Mouse (Mus musculus) liver, embryonic 14.5 days (tissue): ENCODE results near the gene Gm17267. TPM values are rescaled to one million over a fixed set of nuclear protein-coding genes. Genes with fewer than 3 reads are reported as not detected.
"Not testable (repeated sequence)": the region's sequence is repeated elsewhere in the genome, so short reads cannot be mapped to it uniquely, and the experiment has no call there.

Experiments used
- ATAC-seq: fragments of 200-750 bp; cut with Nextera tagmentation; 2 replicates; pipeline ENCODE4 v1.8.0; 2017; ENCODE audit warnings: moderate number of reproducible peaks, mild to moderate bottlenecking, moderate library complexity; ENCODE audit not compliant: insufficient read depth
- DNase-seq, 3 experiments: peaks; one replicate each; pipeline ENCODE4 v3.0.0-alpha.2; 2012 to 2013; ENCODE audit warnings: low read depth in 3 of 3, low spot score in 3 of 3
- H3K27ac ChIP-seq: fragments of 300-500 bp; sonication (generic); 2 replicates; pipeline ENCODE4 v1.5.1; 2014; ENCODE audit warnings: moderate library complexity, mild to moderate bottlenecking, control low read depth, inconsistent platforms
- H3K27me3 ChIP-seq: fragments of 300-500 bp; sonication (generic); 2 replicates; pipeline ENCODE4 v1.6.1; 2014; ENCODE audit warnings: mild to moderate bottlenecking, low read length, moderate library complexity; ENCODE audit not compliant: control insufficient read depth, insufficient read depth
- H3K36me3 ChIP-seq: fragments of 300-500 bp; sonication (generic); replicated peaks from 2 replicates; pipeline ENCODE4 v1.6.1; 2014; ENCODE audit warnings: low read depth; ENCODE audit not compliant: control insufficient read depth, insufficient read depth
- H3K4me1 ChIP-seq, 2 experiments: fragments of 200-500 bp in 1 of 2; fragments of 300-500 bp in 1 of 2; sonication (generic) in 1 of 2; replicated peaks; 2 replicates each; pipeline ENCODE4 v1.6.1; 2012 to 2014; ENCODE audit warnings: antibody characterized with exemption in 1 of 2, inconsistent platforms in 1 of 2, low read length in 1 of 2; ENCODE audit not compliant: control insufficient read depth in 2 of 2, insufficient read depth in 2 of 2
- H3K4me2 ChIP-seq: fragments of 300-500 bp; sonication (generic); 2 replicates; pipeline ENCODE4 v1.6.1; 2014; ENCODE audit warnings: low read depth, mild to moderate bottlenecking, control low read depth, moderate library complexity
- H3K4me3 ChIP-seq, 2 experiments: fragments of 200-500 bp in 1 of 2; fragments of 300-500 bp in 1 of 2; sonication (generic) in 1 of 2; 2 replicates each; pipeline ENCODE4 v1.5.1; 2012 to 2014; ENCODE audit warnings: low read depth in 2 of 2, low read length in 2 of 2, mild to moderate bottlenecking in 2 of 2, control low read depth in 1 of 2, inconsistent platforms in 1 of 2, moderate library complexity in 1 of 2; ENCODE audit not compliant: insufficient read depth in 1 of 2
- H3K9ac ChIP-seq: fragments of 300-500 bp; sonication (generic); replicated peaks from 2 replicates; pipeline ENCODE4 v1.6.1; 2014; ENCODE audit warnings: mild to moderate bottlenecking, control low read depth, moderate library complexity
- H3K9me3 ChIP-seq: fragments of 300-500 bp; sonication (generic); 2 replicates; pipeline ENCODE4 v1.6.1; 2016; ENCODE audit warnings: low read length, mixed read lengths; ENCODE audit not compliant: control insufficient read depth
- WGBS: fragments of 180-500 bp; shearing (Covaris S2); extraction: QIAGEN DNeasy Blood & Tissue Kit; methylation state at CpG from one replicate; pipeline ENCODE4 v1.1.7; 2014; ENCODE audit not compliant: insufficient replicate concordance; 5-methylcytosine and 5-hydroxymethylcytosine counted together
- polyA plus RNA-seq, 2 experiments: library from polyadenylated mRNA; depleted of rRNA in 1 of 2; stranded (reverse) in 1 of 2; unstranded in 1 of 2; fragments of >200 nt; fragmentation: Nextera tagmentation in 1 of 2; extraction: Ambion mirVana in 1 of 2; gene quantifications; 2 replicates each; pipeline versions ENCODE4 v1.2.1 to v1.2.3; 2012 to 2014

The Gm17267 gene
- polyA plus RNA-seq (2012; rRNA removed) (not detected in 2 replicates), polyA plus RNA-seq (2014; fragmentation: Nextera tagmentation; extraction: Ambion mirVana) (not detected in 2 replicates)

GRCm38 (mm10) chrX:126017257-126017656, at the start of gene Gm17267:
TSS of gene Gm17267 (plus strand) at chrX:126017557.
- not testable (repeated sequence) for DNase-seq, H3K4me1 ChIP-seq, H3K9me3 ChIP-seq, ATAC-seq, H3K36me3 ChIP-seq, H3K27me3 ChIP-seq, H3K9ac ChIP-seq, H3K27ac ChIP-seq, H3K4me3 ChIP-seq, H3K4me2 ChIP-seq
- WGBS = no CpG with 5 or more reads among the region's 4 CpGs
